Mouse (Mus musculus) cerebellum, adult 11 months (tissue): Measurements from ENCODE around the gene Ifnar1.
"Not testable (repeated sequence)": the region's sequence is repeated elsewhere in the genome, so short reads cannot be mapped to it uniquely, and the experiment has no call there.

ENCODE experiments used
- DNase-seq: peaks from one replicate; pipeline ENCODE4 v3.0.0; 2022

Gene Ifnar1

GRCm38 (mm10) chr16:91506396-91506795, 21.4 kb downstream of the Ifnar1 start:
- DNase-seq: peak; percentile 20

GRCm38 (mm10) chr16:91512161-91512787, 27.2 kb downstream of the Ifnar1 start:
- DNase-seq: peak; percentile 73

- DNase-seq: no peak
Measured at GRCm38 (mm10) chr16:91513099-91513498, 28.1 kb downstream of the Ifnar1 start.

- DNase-seq: no peak
Measured at GRCm38 (mm10) chr16:91517020-91517419, 32.0 kb downstream of the Ifnar1 start.

GRCm38 (mm10) chr16:91522040-91522439, 37.0 kb downstream of the Ifnar1 start:
- DNase-seq: no peak

GRCm38 (mm10) chr16:91522479-91523309, 37.7 kb downstream of the Ifnar1 start:
- no peak for DNase-seq

GRCm38 (mm10) chr16:91524206-91524605, 39.2 kb downstream of the Ifnar1 start:
- DNase-seq: no peak

- no peak for DNase-seq
Measured at GRCm38 (mm10) chr16:91526274-91526673, 41.2 kb downstream of the Ifnar1 start.

- DNase-seq: no peak
Measured at GRCm38 (mm10) chr16:91527051-91527450, 42.0 kb downstream of the Ifnar1 start.

GRCm38 (mm10) chr16:91527500-91527899, 42.5 kb downstream of the Ifnar1 start:
- no peak for DNase-seq

GRCm38 (mm10) chr16:91528578-91528977, 43.5 kb downstream of the Ifnar1 start:
- DNase-seq: no peak

GRCm38 (mm10) chr16:91530830-91531229, 45.8 kb downstream of the Ifnar1 start:
- not testable (repeated sequence) for DNase-seq

- DNase-seq: no peak
Measured at GRCm38 (mm10) chr16:91531856-91532255, 46.8 kb downstream of the Ifnar1 start.

GRCm38 (mm10) chr16:91532429-91532828, 47.4 kb downstream of the Ifnar1 start:
- DNase-seq: no peak

- no peak for DNase-seq
Measured at GRCm38 (mm10) chr16:91533097-91534001, 48.3 kb downstream of the Ifnar1 start.

GRCm38 (mm10) chr16:91534477-91534876, 49.4 kb downstream of the Ifnar1 start:
- no peak for DNase-seq

GRCm38 (mm10) chr16:91534888-91535287, 49.9 kb downstream of the Ifnar1 start:
- no peak for DNase-seq

GRCm38 (mm10) chr16:91536372-91536771, 51.3 kb downstream of the Ifnar1 start:
- no peak for DNase-seq

GRCm38 (mm10) chr16:91537065-91537464, 52.0 kb downstream of the Ifnar1 start:
- no peak for DNase-seq

GRCm38 (mm10) chr16:91538051-91538450, 53.0 kb downstream of the Ifnar1 start:
- no peak for DNase-seq

- DNase-seq: no peak
Measured at GRCm38 (mm10) chr16:91538513-91538912, 53.5 kb downstream of the Ifnar1 start.

GRCm38 (mm10) chr16:91541573-91542081, 56.6 kb downstream of the Ifnar1 start:
- DNase-seq: no peak

GRCm38 (mm10) chr16:91543619-91544018, 58.6 kb downstream of the Ifnar1 start:
- no peak for DNase-seq
